Mouse (Mus musculus) 416B (cell line): ENCODE results near the gene Gm5089.

ENCODE experiments used
- DNase-seq: peaks from one replicate; pipeline ENCODE4 v3.0.0; 2011; ENCODE audit warnings: low read depth

Gm5089 gene

GRCm38 (mm10) chr14:122450496-122451382 is at the start of gene Gm5089:
TSS of gene Gm5089 (minus strand) at chr14:122451115.
- DNase-seq: no peak

- no peak for DNase-seq
Observed at GRCm38 (mm10) chr14:122492015-122492414, 41.1 kb upstream of the Gm5089 start.

GRCm38 (mm10) chr14:122491521-122491920 is 40.6 kb upstream of the Gm5089 start:
- DNase-seq: no peak

- DNase-seq: no peak
Observed at GRCm38 (mm10) chr14:122490441-122491328, 39.8 kb upstream of the Gm5089 start, which contains the start of gene Gm10837. TSS of gene Gm10837 (plus strand) at chr14:122490586.

GRCm38 (mm10) chr14:122489686-122490414 is 38.9 kb upstream of the Gm5089 start:
- no peak for DNase-seq

GRCm38 (mm10) chr14:122489041-122489440 is 38.1 kb upstream of the Gm5089 start:
- DNase-seq: no peak

- DNase-seq: no peak
Observed at GRCm38 (mm10) chr14:122487366-122487765, 36.5 kb upstream of the Gm5089 start.

GRCm38 (mm10) chr14:122486611-122487010 is 35.7 kb upstream of the Gm5089 start:
- no peak for DNase-seq

GRCm38 (mm10) chr14:122485635-122486181 is 34.8 kb upstream of the Gm5089 start:
- no peak for DNase-seq

GRCm38 (mm10) chr14:122484844-122485551 is 34.1 kb upstream of the Gm5089 start:
- no peak for DNase-seq

- DNase-seq: no peak
Observed at GRCm38 (mm10) chr14:122484458-122484843, 33.5 kb upstream of the Gm5089 start.

GRCm38 (mm10) chr14:122483556-122484421 is 32.9 kb upstream of the Gm5089 start:
- DNase-seq: no peak

GRCm38 (mm10) chr14:122483024-122483385 is 32.1 kb upstream of the Gm5089 start:
- no peak for DNase-seq

- DNase-seq: no peak
Observed at GRCm38 (mm10) chr14:122482081-122483023, 31.4 kb upstream of the Gm5089 start.

GRCm38 (mm10) chr14:122481181-122481580 is 30.3 kb upstream of the Gm5089 start:
- DNase-seq: no peak

GRCm38 (mm10) chr14:122480355-122480754 is 29.4 kb upstream of the Gm5089 start:
- DNase-seq: no peak

GRCm38 (mm10) chr14:122479461-122480109 is 28.7 kb upstream of the Gm5089 start:
- DNase-seq: no peak

GRCm38 (mm10) chr14:122478574-122479011 is 27.7 kb upstream of the Gm5089 start:
- no peak for DNase-seq
